Mouse (Mus musculus) heart, postnatal 14 days (tissue): ENCODE results near the gene Mrpl45. TPM values are rescaled to one million over a fixed set of nuclear protein-coding genes. Genes with fewer than 3 reads are reported as not detected.
"Not testable (repeated sequence)": the region's sequence is repeated elsewhere in the genome, so short reads cannot be mapped to it uniquely, and the experiment has no call there.

ENCODE experiments used
- DNase-seq, 2 experiments: peaks; one replicate each; pipeline ENCODE4 v3.0.0; 2021 to 2022
- intact Hi-C: fragments of 180-260 bp; cut with DNase I; formaldehyde crosslinking; loops from one replicate; pipeline ENCODE4 v1.15.1; 2025
- long read RNA-seq, 2 experiments: library from polyadenylated mRNA; stranded (forward); transcript quantifications; one replicate each; pipeline ENCODE4 v2.0.0; 2021
- total RNA-seq, 2 experiments: library from RNA; stranded (reverse); gene quantifications; 2 replicates each; pipeline ENCODE4 v1.2.3; 2021

Gene Mrpl45
- total RNA-seq = 10 to 100 TPM; 42.7 to 51.2 TPM
- long read RNA-seq, experiment 1, transcript Mrpl45-201 (8 exons, 2,431 nt) = major isoform, 374 of 406 reads
- long read RNA-seq, experiment 1, partial matches to known transcripts = 11 of 406 reads
- long read RNA-seq, experiment 1, other reads (novel, unspliced or antisense) = 21 of 406 reads
- long read RNA-seq, experiment 2, transcript Mrpl45-201 (8 exons, 2,431 nt) = major isoform, 263 of 276 reads
- long read RNA-seq, experiment 2, partial matches to known transcripts = 5 of 276 reads
- long read RNA-seq, experiment 2, other reads (novel, unspliced or antisense) = 8 of 276 reads

- intact Hi-C loops = loop anchor here (2.0 to 10.0 kb wide), 2 partner anchors 35 to 51 kb away; partner anchors contain the start of gene Npepps
- DNase-seq = peak; percentile 99 to 100
Observed at GRCm38 (mm10) chr11:97315504-97316503, at the start of gene Mrpl45. Gene Mrpl45 (plus strand): TSS chr11:97315716.

- intact Hi-C loops = loop anchor here (10.0 kb wide), 1 partner anchor 48 kb away; the partner anchor contains the start of gene Mrpl45
Observed at GRCm38 (mm10) chr11:97266544-97266943, 49.0 kb upstream of the Mrpl45 start.

GRCm38 (mm10) chr11:97270004-97270403, 45.5 kb upstream of the Mrpl45 start:
- intact Hi-C loops, DNase-seq: not testable (repeated sequence)

More at GRCm38 (mm10) chr11:97266544-97266943, 49.0 kb upstream of the Mrpl45 start:
- DNase-seq = not testable (repeated sequence)

GRCm38 (mm10) chr11:97272835-97273234, 42.7 kb upstream of the Mrpl45 start:
- intact Hi-C loops = no loop called here

GRCm38 (mm10) chr11:97273613-97274012, 41.9 kb upstream of the Mrpl45 start:
- no peak for DNase-seq
- intact Hi-C loops = no loop called here

More at GRCm38 (mm10) chr11:97272835-97273234, 42.7 kb upstream of the Mrpl45 start:
- DNase-seq = no peak

GRCm38 (mm10) chr11:97274947-97275346, 40.6 kb upstream of the Mrpl45 start:
- intact Hi-C loops, DNase-seq: not testable (repeated sequence)

- intact Hi-C loops = no loop called here
- DNase-seq = no peak
Observed at GRCm38 (mm10) chr11:97275349-97275748, 40.2 kb upstream of the Mrpl45 start.

GRCm38 (mm10) chr11:97276019-97276418, 39.5 kb upstream of the Mrpl45 start:
- intact Hi-C loops = no loop called here
- no peak for DNase-seq

- intact Hi-C loops = no loop called here
- no peak for DNase-seq
Observed at GRCm38 (mm10) chr11:97277166-97277565, 38.4 kb upstream of the Mrpl45 start.

- DNase-seq = no peak
- intact Hi-C loops = no loop called here
Observed at GRCm38 (mm10) chr11:97278456-97278855, 37.1 kb upstream of the Mrpl45 start.

- DNase-seq = no peak
- intact Hi-C loops = no loop called here
Observed at GRCm38 (mm10) chr11:97279040-97279404, 36.5 kb upstream of the Mrpl45 start.

- DNase-seq = peak; percentile 59 to 68
- intact Hi-C loops = loop anchor here (2.0 kb wide), 2 partner anchors 21 to 35 kb away; partner anchors contain the start of gene Mrpl45
Observed at GRCm38 (mm10) chr11:97279405-97280215, 35.9 kb upstream of the Mrpl45 start.

- intact Hi-C loops = loop anchor here (2.0 kb wide), 2 partner anchors 20 to 34 kb away; partner anchors contain the start of gene Mrpl45
- DNase-seq = peak; percentile 81 to 88
Observed at GRCm38 (mm10) chr11:97280216-97280861, 35.2 kb upstream of the Mrpl45 start, which contains the start of gene Npepps. Gene Npepps (minus strand): TSS chr11:97280638.

- DNase-seq = no peak
- intact Hi-C loops = no loop called here
Observed at GRCm38 (mm10) chr11:97282179-97282578, 33.3 kb upstream of the Mrpl45 start.

GRCm38 (mm10) chr11:97284854-97285253, 30.7 kb upstream of the Mrpl45 start:
- no peak for DNase-seq
- intact Hi-C loops = no loop called here

GRCm38 (mm10) chr11:97285852-97286775, 29.4 kb upstream of the Mrpl45 start:
- DNase-seq = peak in 1 of 2 experiments; percentile 25
- intact Hi-C loops = no loop called here

GRCm38 (mm10) chr11:97286973-97287372, 28.5 kb upstream of the Mrpl45 start:
- intact Hi-C loops = no loop called here
- DNase-seq = no peak

- intact Hi-C loops = no loop called here
- no peak for DNase-seq
Observed at GRCm38 (mm10) chr11:97287643-97288042, 27.9 kb upstream of the Mrpl45 start.
